19 mouse cellular contexts compared by ENCODE assay signal in the genomic region with DNA sequence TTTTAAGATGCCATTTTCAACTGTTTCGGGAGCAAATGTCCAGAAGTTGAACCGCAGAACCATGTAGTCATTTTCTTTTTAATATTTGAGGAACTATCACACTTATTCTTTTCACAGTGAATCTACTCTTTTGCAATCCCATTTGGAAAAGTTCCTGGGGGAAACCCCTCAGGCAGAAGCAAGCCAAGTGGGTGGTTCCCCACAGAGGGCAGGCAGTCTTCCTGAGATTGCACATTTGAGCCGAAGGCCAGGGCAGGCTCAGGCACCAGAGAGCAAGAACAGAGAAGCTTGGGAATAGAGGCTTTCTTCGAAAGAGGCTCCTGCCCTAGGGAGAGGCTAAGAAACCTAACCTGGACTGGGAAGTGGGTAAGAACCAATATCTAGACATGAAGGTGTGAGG. TPM values are rescaled to one million over a fixed set of nuclear protein-coding genes. Genes with fewer than 3 reads are reported as not detected.
DNase-seq lines count a peak whose midpoint lies in the region; ATAC-seq and TF ChIP-seq lines count a peak whose summit lies in the region.
"Had no signal": no experiment of that assay in that cellular context is flagged by ENCODE, and none has a peak within 500 bp of the region (broad histone marks: within the 10 kb centered on the region; RNA-seq: fewer than 3 reads in every experiment).

No protein-coding gene starts in this region.

- H3K27ac ChIP-seq in lung, embryonic 15.5 days: no peak overlapping the region
- H3K27ac ChIP-seq in layer of hippocampus, adult 2 months: no peak overlapping the region
- H3K27ac ChIP-seq: embryonic facial prominence, embryonic 12.5 days; hindbrain, postnatal 0 days; left cerebral cortex, adult 2 months; limb, embryonic 12.5 days; liver, embryonic 14.5 days; midbrain, embryonic 12.5 days had no signal

- peaks cover 19% of the 10 kb centered on the region; the same call in 1 of the 2 replicates for H3K4me1 ChIP-seq in lung, embryonic 15.5 days
- H3K4me1 ChIP-seq: midbrain, embryonic 12.5 days had no signal

- H3K9ac ChIP-seq in lung, embryonic 15.5 days: no peak overlapping the region
- H3K9ac ChIP-seq: embryonic facial prominence, embryonic 12.5 days; limb, embryonic 12.5 days; liver, embryonic 14.5 days; midbrain, embryonic 12.5 days had no signal

- no peaks in the 10 kb centered on the region for H3K27me3 ChIP-seq in lung, embryonic 15.5 days
- H3K27me3 ChIP-seq: embryonic facial prominence, embryonic 12.5 days; limb, embryonic 12.5 days; midbrain, embryonic 12.5 days had no signal

- 67% methylated on average over 4 of the region's 4 CpGs for whole genome bisulfite sequencing in lung, embryonic 15.5 days

- ATAC-seq in granulocyte monocyte progenitor cell, adult 5-6 weeks (replicated peaks; ENCODE audit: poor library complexity, severe bottlenecking): peak; percentile 79
- peak; percentile 43; the same call in 1 of the 2 replicates for ATAC-seq in lung, embryonic 15.5 days (ENCODE audit: borderline replicate concordance, extremely low read depth, low FRiP score, low TSS enrichment)
- ATAC-seq in megakaryocyte, adult 5-6 weeks (ENCODE audit: poor library complexity, severe bottlenecking): peak; percentile 53; the same call in 1 of the 2 replicates
- ATAC-seq: hindbrain, postnatal 0 days had no signal

- no peak overlapping the region for H3K4me3 ChIP-seq in lung, embryonic 15.5 days
- no peak overlapping the region for H3K4me3 ChIP-seq in layer of hippocampus, adult 2 months
- H3K4me3 ChIP-seq: embryonic facial prominence, embryonic 12.5 days; left cerebral cortex, adult 2 months; limb, embryonic 12.5 days; midbrain, embryonic 12.5 days had no signal

- no peak for TF ChIP-seq CTCF in layer of hippocampus, adult 2 months (conservative IDR thresholded peaks at IDR 0.05)

- H3K4me2 ChIP-seq in lung, embryonic 15.5 days: no peak overlapping the region
- H3K4me2 ChIP-seq: embryonic facial prominence, embryonic 12.5 days; limb, embryonic 12.5 days; midbrain, embryonic 12.5 days had no signal

- intact Hi-C loops in heart, postnatal 25 days (cut with DNase I): no loop called here

- no peaks in the 10 kb centered on the region for H3K9me3 ChIP-seq in lung, embryonic 15.5 days
- H3K9me3 ChIP-seq: embryonic facial prominence, embryonic 12.5 days; limb, embryonic 12.5 days; midbrain, embryonic 12.5 days had no signal

- H3K36me3 ChIP-seq in lung, embryonic 15.5 days: no peaks in the 10 kb centered on the region
- H3K36me3 ChIP-seq: embryonic facial prominence, embryonic 12.5 days; limb, embryonic 12.5 days; midbrain, embryonic 12.5 days had no signal

- peak; percentile 35 to 58 for DNase-seq in heart, adult 18-20 months
- DNase-seq in heart, postnatal 25 days (ENCODE audit: low spot score): no peak
- no peak for DNase-seq in spleen, adult 12 weeks (ENCODE audit: low spot score)
- DNase-seq in layer of hippocampus, adult 2 months (ENCODE audit: low spot score in 2 of 2): no peak
- DNase-seq: adrenal gland, adult 8-10 months; cerebellum, postnatal 36 days; gastrocnemius, postnatal 25 days; kidney, adult 2 months; right cerebral cortex, adult 18-20 months; thymus, postnatal 4 days had no signal

RNA-seq across cellular contexts. Expression of a gene that starts 19.2 kb away (rescaled TPM):
- total RNA-seq in heart, adult 18-20 months (2021): 1 to 10 TPM in 1 of 2 experiments, under 1 TPM in 1; 0.95 to 1.4 TPM
- 1 to 10 TPM in 1 of 2 experiments, under 1 TPM in 1; 0.94 to 1.6 TPM for total RNA-seq in heart, postnatal 25 days (2021)
- total RNA-seq in granulocyte monocyte progenitor cell, adult 5-6 weeks (2014; fragmentation: Nextera tagmentation): 63.2 and 74.8 TPM in 2 replicates
- total RNA-seq in granulocyte monocyte progenitor cell, adult 5-6 weeks (2017): 94.4 and 95.7 TPM in 2 replicates
- polyA plus RNA-seq in lung, embryonic 15.5 days (2015; fragmentation: Nextera tagmentation; extraction: Ambion mirVana): 7.8 and 8.0 TPM in 2 replicates
- 16.3 and 24.0 TPM in 2 replicates for total RNA-seq in megakaryocyte, adult 5-6 weeks (2015)
- total RNA-seq in megakaryocyte, adult 5-6 weeks (2017): 33.6 and 33.9 TPM in 2 replicates
- 10 to 100 TPM in 1 of 2 experiments, 1 to 10 TPM in 1; 9.9 to 10.3 TPM for total RNA-seq in layer of hippocampus, adult 2 months (2021)

Comparison
In these comparisons a context has a peak if more than half of its experiments do, and no peak if none do; other contexts are left out.
1. DNase-seq: peak in heart, adult 18-20 months (2 of 2); none in heart, postnatal 25 days (single experiment), spleen, adult 12 weeks (single experiment) and layer of hippocampus, adult 2 months (0 of 2).
2. RNA of a gene that starts 19.2 kb away (total RNA-seq): 63.2 to 95.7 TPM in granulocyte monocyte progenitor cell, adult 5-6 weeks, 16.3 to 33.9 TPM in megakaryocyte, adult 5-6 weeks and 9.9 to 10.3 TPM in layer of hippocampus, adult 2 months; 0.94 to 1.6 TPM in heart, postnatal 25 days and 0.95 to 1.4 TPM in heart, adult 18-20 months; every median in the first group is over 4 times any median in the second.
3. Peak in every context shown above with its lines, with median percentiles within 50 percentile points of each other: ATAC-seq.